Mouse (Mus musculus) erythroblast, adult 5-6 weeks (primary cell): ENCODE measurements around the gene Rnf146. TPM values are rescaled to one million over a fixed set of nuclear protein-coding genes. Genes with fewer than 3 reads are reported as not detected.

Experiments used
- total RNA-seq, 2 experiments: library from RNA; stranded (forward) in 1 of 2; stranded (reverse) in 1 of 2; fragments of 150-400 nt in 1 of 2; fragments of 200-764, 138-1000 nt in 1 of 2; gene quantifications; 2 replicates each; pipeline versions ENCODE4 v1.2.3 to v1.2.4; 2015 to 2017; ENCODE audit warnings: low replicate concordance in 2 of 2

Rnf146 gene
- total RNA-seq, 2 experiments from 2014 or later = 8.8 to 24.6 TPM

Other genes starting within 250 kb of the Rnf146 start
- gene Soga3, start 218.6 kb downstream of the Rnf146 start, total RNA-seq (2015; ENCODE audit: low replicate concordance) = not detected in 2 replicates
- gene Soga3, start 218.6 kb downstream of the Rnf146 start, total RNA-seq (2017; ENCODE audit: low replicate concordance) = not detected in 2 replicates
- gene Gm49353, start 163.5 kb downstream of the Rnf146 start, total RNA-seq (2015; ENCODE audit: low replicate concordance) = not detected in 2 replicates
- not detected in 2 replicates for gene Gm49353, start 163.5 kb downstream of the Rnf146 start, total RNA-seq (2017; ENCODE audit: low replicate concordance)
- gene 9330159F19Rik, start 150.8 kb downstream of the Rnf146 start, total RNA-seq (2015; ENCODE audit: low replicate concordance) = not detected in 2 replicates
- not detected in 2 replicates for gene 9330159F19Rik, start 150.8 kb downstream of the Rnf146 start, total RNA-seq (2017; ENCODE audit: low replicate concordance)
- gene Echdc1, start 49.3 kb downstream of the Rnf146 start, total RNA-seq (2015; ENCODE audit: low replicate concordance) = 2.7 and 5.0 TPM in 2 replicates
- gene Echdc1, start 49.3 kb downstream of the Rnf146 start, total RNA-seq (2017; ENCODE audit: low replicate concordance) = 3.8 and 10.3 TPM in 2 replicates
- gene Rspo3, start 173.4 kb upstream of the Rnf146 start, total RNA-seq (2015; ENCODE audit: low replicate concordance) = not detected in 2 replicates
- gene Rspo3, start 173.4 kb upstream of the Rnf146 start, total RNA-seq (2017; ENCODE audit: low replicate concordance) = 0.26 TPM in 1 of 2 replicates, not detected in the other